Mouse (Mus musculus): ENCODE data around the gene Fxyd5. TPM values are rescaled to one million over a fixed set of nuclear protein-coding genes. Genes with fewer than 3 reads are reported as not detected.

The Fxyd5 gene
- polyA plus RNA-seq, 1 experiment from 2014 or later: 2.2 TPM

DNA sequence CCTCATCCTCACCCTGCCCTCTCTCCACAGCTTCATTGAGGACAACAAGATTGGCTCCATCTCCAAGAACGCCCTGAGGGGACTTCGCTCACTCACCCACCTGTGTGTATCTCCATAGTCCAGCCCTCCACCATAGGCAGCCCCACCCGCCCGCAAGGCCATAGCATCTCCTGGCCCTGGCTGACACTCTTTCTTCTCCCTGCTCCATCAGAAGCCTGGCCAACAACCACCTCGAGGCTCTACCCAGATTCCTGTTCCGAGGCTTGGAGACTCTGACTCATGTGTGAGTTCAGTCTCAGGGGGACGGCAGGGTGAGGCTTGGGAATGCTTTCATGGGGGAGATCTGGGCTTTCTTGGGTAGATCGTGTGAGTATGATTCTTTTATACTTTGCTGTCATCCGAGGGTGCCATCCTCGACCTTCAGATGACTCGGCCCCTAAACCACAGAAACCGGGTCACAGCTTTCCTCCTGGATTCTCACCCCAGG lies 20.8 kb upstream of the Fxyd5 start:
- no peak for TF ChIP-seq CTCF (IDR thresholded peaks at IDR 0.05)
- CTCF ChIA-PET: interaction anchor here (1.3 kb wide), 1 partner anchor 35 kb away, joined by 5 read pairs; no protein-coding TSS in a partner anchor
- ATAC-seq (no peak), DNase-seq (ENCODE audit: low read depth, low spot score) (no peak)
- in situ Hi-C loops (cut with MboI; ENCODE audit: low pct_unique_long_range_greater_than_20kb): no loop called here
- POLR2A ChIA-PET: no interaction called here
- no peaks in the 10 kb centered on the region for H3K27me3 ChIP-seq

DNA sequence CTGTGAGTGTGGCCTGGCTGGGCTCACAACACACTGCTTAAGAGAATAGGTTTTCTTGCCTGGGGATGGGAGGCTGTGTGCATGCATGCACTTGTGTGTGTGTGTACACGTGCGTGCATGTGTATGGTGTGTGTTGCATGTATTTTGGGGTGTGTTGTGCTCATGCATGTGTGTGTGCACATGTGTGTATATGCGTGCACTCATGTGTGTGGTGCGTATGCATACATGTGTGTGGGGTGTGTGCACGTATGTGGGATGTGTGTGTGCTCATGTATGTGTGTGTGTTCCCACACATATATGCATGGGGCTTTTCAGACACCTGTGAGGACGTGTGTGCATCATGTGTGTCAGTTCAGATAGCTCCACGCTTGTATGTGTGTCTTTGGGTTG lies 18.3 kb upstream of the Fxyd5 start:
- CTCF ChIA-PET: no interaction called here
- ATAC-seq (no peak), DNase-seq (ENCODE audit: low read depth, low spot score) (no peak)
- no peak for TF ChIP-seq CTCF (IDR thresholded peaks at IDR 0.05)
- no peaks in the 10 kb centered on the region for H3K27me3 ChIP-seq
- POLR2A ChIA-PET: no interaction called here
- in situ Hi-C loops (cut with MboI; ENCODE audit: low pct_unique_long_range_greater_than_20kb): no loop called here

DNA sequence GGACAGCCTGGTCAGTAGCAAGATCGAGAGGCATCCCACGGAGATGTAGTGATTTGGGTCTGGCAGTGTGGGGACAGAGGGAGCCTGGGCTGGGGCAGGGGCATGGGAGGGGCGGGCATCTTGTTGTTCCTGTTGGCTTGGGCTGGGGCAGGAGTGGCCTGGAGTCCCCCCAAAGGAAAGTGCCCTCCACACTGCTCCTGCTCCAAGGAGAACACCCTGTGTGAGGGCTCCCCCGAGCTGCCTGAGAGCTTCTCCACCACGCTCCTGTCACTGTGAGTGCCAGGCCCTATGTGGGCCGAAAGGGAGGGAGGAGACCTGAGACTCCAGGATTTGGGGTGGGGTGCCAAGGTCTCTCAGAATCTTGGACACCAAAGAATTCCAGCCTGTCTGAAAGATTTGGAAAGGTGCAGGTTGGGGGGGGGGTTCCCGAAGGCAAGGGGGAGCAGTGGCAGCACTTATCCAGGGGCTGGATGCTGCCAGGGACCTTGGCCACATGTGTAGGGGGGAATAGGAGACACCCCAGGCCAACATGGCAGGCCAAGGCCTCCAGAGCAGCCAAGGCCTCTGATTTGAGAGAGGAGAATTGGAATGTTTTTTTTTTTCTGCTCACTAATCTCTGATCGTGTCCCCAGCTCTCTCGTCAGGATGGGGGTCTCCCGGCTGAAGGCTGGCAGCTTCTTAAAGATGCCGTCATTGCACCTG lies 17.8 kb upstream of the Fxyd5 start:
- TF ChIP-seq CTCF (IDR thresholded peaks at IDR 0.05): no peak
- ATAC-seq: no peak
- CTCF ChIA-PET: no interaction called here
- no peaks in the 10 kb centered on the region for H3K27me3 ChIP-seq
- in situ Hi-C loops (cut with MboI; ENCODE audit: low pct_unique_long_range_greater_than_20kb): no loop called here
- POLR2A ChIA-PET: interaction anchor here (0.6 kb wide), 1 partner anchor 11 kb away, joined by 6 read pairs; no protein-coding TSS in a partner anchor
- DNase-seq (ENCODE audit: low read depth, low spot score): no peak

DNA sequence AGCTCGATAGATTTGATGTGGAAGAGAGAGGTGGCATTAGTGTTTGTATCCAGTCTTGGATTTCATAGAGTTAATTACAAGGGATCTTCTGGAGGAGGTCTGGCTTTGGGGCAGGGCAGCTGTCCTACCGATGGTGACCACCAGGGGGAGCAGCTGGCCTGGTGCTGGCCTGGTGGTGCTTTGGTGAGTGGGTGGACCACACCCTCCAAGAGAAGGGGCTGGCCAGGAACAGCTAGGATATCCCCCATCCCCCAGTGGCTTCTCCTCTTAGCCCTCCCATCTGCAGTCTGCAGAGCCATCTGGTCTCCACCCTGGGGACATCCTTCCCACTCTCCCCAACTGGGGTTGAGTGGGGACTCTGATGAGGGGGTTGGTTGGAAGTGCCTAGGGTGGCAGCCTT lies 16.8 kb upstream of the Fxyd5 start, which contains the start of gene Lgi4:
Gene Lgi4, plus strand, starts transcription at position 235 of the 400 bp plus-strand sequence.
- ChIA-PET POLR2A (no interaction called here), CTCF (interaction anchor here (1.1 to 2.2 kb wide), 6 partner anchors 10 to 111 kb away, joined by 3 to 9 read pairs (median 4); no protein-coding TSS in a partner anchor)
- TF ChIP-seq CTCF (IDR thresholded peaks at IDR 0.05): peak; percentile 93
- in situ Hi-C loops (cut with MboI; ENCODE audit: low pct_unique_long_range_greater_than_20kb): no loop called here
- ATAC-seq (peak; percentile 67), DNase-seq (ENCODE audit: low read depth, low spot score) (no peak)
- no peaks in the 10 kb centered on the region for H3K27me3 ChIP-seq

DNA sequence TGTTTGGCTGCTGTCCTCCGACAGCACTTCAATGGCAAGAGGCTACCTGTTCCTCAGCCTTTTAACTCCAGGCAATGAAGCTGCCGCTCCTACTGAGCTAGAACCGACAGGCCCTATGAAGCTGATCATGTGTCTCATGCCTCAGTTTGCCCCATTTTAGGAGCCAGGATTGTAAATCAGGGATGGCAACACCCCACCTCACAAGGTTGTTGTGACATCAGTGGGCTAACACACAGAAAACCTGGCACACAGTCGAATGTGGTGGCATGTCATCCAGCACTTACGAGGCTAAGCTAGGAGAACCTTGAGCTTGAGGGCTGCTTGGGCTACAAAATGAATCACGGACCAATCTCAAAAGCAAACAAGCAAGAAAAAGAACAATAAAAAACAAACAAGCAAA lies 15.9 kb upstream of the Fxyd5 start:
- ATAC-seq (no peak), DNase-seq (ENCODE audit: low read depth, low spot score) (no peak)
- in situ Hi-C loops (cut with MboI; ENCODE audit: low pct_unique_long_range_greater_than_20kb): no loop called here
- no peak for TF ChIP-seq CTCF (IDR thresholded peaks at IDR 0.05)
- CTCF ChIA-PET: interaction anchor here (0.9 to 2.2 kb wide), 7 partner anchors 11 to 112 kb away, joined by 3 to 9 read pairs (median 4); no protein-coding TSS in a partner anchor
- POLR2A ChIA-PET: no interaction called here
- no peaks in the 10 kb centered on the region for H3K27me3 ChIP-seq

DNA sequence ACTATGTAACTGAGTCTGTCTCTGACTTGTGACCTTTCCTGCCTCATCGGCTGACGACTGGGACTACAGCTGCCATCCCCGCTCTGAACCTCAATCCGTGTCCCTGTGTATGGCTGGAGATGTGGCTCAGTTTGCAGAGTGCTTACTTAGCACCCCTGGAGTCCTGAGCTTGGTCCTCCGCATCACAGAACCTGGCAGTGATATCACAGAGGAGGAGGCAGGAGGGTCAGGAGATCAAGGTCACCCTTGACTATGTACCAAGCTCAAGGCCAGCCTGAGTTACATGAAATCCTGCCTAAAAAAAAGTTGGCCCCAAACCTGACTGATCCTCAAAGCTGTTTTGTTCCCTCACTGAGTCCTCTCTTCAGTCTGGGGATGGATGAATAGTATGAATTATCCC lies 15.4 kb upstream of the Fxyd5 start:
- ChIA-PET POLR2A (no interaction called here), CTCF (interaction anchor here (0.9 to 2.2 kb wide), 4 partner anchors 11 to 41 kb away, joined by 3 to 9 read pairs (median 8); no protein-coding TSS in a partner anchor)
- no peak for TF ChIP-seq CTCF (IDR thresholded peaks at IDR 0.05)
- in situ Hi-C loops (cut with MboI; ENCODE audit: low pct_unique_long_range_greater_than_20kb): no loop called here
- H3K27me3 ChIP-seq: peaks cover 1% of the 10 kb centered on the region
- DNase-seq (ENCODE audit: low read depth, low spot score) (no peak), ATAC-seq (no peak)

DNA sequence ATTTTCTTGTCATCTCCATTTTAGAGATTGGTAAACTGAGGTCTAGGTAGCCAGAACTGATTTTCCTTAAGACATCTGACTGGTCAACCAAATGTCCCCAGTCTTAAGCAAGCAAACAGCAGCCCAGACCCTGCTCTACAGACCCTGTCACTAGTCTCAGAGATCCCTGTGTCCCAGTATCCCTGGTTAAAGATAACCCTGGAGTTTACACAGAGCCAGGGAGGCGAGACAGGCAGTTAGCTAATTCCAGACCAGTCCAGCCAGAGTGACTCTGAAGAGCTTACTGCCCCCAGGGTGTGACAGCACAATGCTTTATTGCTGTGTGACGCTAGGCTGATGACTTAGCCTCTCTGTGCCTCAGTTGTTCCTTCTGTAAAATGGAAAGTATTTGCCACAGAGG lies 14.8 kb upstream of the Fxyd5 start, which contains the start of gene Fxyd1:
Gene Fxyd1, minus strand, starts transcription at position 129 of the 400 bp plus-strand sequence.
- ChIA-PET CTCF (interaction anchor here (2.0 kb wide), 1 partner anchor 41 kb away, joined by 7 read pairs; no protein-coding TSS in a partner anchor), POLR2A (no interaction called here)
- ATAC-seq (no peak), DNase-seq (ENCODE audit: low read depth, low spot score) (no peak)
- in situ Hi-C loops (cut with MboI; ENCODE audit: low pct_unique_long_range_greater_than_20kb): no loop called here
- peaks cover 8% of the 10 kb centered on the region for H3K27me3 ChIP-seq
- no peak for TF ChIP-seq CTCF (IDR thresholded peaks at IDR 0.05)

DNA sequence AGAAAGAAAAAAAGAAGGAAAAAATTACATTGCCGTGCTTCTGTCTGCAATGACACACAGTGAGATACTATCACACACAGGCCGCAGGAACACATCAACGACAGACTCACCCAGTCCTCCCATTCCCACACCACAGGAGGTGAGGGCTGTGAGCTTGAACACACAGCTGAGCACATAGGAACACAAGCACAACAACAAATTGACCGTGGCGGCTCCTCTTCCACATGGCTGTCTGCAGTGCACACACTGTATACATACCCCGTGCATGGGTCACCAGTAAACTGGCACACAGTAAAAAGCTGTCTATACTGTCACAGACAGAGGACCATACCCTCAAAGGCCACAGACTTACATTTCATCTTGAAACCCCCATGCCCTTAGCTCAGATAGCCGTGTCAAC lies 14.2 kb upstream of the Fxyd5 start:
- DNase-seq (ENCODE audit: low read depth, low spot score): no peak
- peaks cover 13% of the 10 kb centered on the region for H3K27me3 ChIP-seq
- ATAC-seq: no peak
- ChIA-PET POLR2A (no interaction called here), CTCF (interaction anchor here (0.6 to 2.0 kb wide), 2 partner anchors 42 to 297 kb away, joined by 3 to 7 read pairs; no protein-coding TSS in a partner anchor)
- in situ Hi-C loops (cut with MboI; ENCODE audit: low pct_unique_long_range_greater_than_20kb): no loop called here
- no peak for TF ChIP-seq CTCF (IDR thresholded peaks at IDR 0.05)

DNA sequence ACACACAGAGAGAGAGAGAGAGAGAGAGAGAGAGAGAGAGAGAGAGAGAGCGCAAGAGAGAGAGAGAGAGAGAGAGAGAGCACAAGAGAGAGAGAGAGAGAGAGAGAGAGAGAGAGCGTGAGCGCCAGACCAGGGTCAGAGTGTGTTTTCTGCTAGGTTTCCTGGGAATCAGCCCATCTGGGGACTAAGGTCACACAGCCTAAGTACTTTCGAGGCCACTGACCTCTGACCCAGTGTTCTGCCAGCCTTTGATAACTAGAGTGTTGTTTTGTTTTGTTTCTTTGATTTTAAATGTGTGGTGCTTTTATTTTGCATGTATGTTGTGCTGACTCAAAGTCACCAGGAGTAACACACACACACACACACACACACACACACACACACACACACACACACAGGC lies 13.6 kb upstream of the Fxyd5 start:
- no peak for DNase-seq (ENCODE audit: low read depth, low spot score)
- ATAC-seq: no peak
- in situ Hi-C loops (cut with MboI; ENCODE audit: low pct_unique_long_range_greater_than_20kb): no loop called here
- ChIA-PET POLR2A (no interaction called here), CTCF (interaction anchor here (0.6 kb wide), 1 partner anchor 296 kb away, joined by 3 read pairs; no protein-coding TSS in a partner anchor)
- no peak for TF ChIP-seq CTCF (IDR thresholded peaks at IDR 0.05)
- H3K27me3 ChIP-seq: peaks cover 15% of the 10 kb centered on the region

DNA sequence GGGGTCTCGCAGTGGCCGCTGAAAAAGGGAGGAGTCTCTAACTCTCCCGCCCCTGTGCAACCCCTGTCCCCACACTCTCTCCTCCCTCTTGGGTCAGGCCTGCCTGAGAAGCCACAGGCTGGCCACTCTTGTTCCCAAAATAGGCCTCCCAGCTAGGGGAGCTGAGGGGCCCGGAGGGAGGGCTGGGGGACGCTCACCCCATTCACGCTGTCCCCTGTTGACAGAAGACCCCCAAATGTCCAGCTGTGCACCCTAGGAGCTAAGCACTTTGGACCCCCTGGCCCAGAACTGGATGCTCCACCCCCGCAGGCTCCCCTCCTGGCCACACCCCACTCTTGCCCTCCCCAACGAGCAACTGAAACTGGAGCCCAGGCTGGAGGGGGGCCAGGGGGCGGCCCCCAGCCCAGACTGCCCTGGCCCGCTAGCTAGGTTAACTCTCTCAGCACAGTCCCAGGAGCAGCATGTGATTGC lies 13.1 kb upstream of the Fxyd5 start:
- ATAC-seq (no peak), DNase-seq (ENCODE audit: low read depth, low spot score) (no peak)
- TF ChIP-seq CTCF (IDR thresholded peaks at IDR 0.05): no peak
- peaks cover 19% of the 10 kb centered on the region for H3K27me3 ChIP-seq
- in situ Hi-C loops (cut with MboI; ENCODE audit: low pct_unique_long_range_greater_than_20kb): no loop called here
- ChIA-PET POLR2A (no interaction called here), CTCF (no interaction called here)

DNA sequence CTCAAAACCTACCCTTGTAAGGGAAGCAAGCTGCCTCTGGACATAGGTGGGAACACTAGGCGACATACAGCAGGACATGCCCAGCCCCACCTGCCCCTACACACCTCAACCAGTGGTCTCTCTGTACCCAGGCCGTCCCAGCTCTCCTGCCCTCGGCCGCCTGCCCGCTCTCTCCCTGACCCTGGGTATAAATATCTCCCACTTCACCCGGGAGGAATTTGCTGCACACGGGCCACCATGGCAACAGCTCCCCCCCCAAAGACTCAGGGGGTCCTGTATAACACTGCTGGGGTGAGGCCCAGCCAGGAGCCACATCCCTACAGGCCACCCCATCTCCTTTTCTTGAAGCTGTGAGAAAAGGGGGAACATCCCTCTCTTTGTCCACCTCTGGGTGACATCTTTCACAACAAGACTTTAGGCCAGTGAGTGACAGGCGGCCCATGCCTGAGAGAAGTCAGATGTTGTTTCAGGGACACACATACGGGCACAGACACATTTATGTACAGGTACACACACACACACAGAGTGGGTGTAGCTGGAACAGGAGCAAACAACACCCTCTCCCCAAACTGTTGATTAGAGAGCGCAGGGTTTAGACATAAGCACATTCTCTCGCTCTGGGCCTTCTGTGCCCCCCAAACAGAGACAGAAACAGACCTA lies 12.5 kb upstream of the Fxyd5 start:
- no peak for ATAC-seq
- in situ Hi-C loops (cut with MboI; ENCODE audit: low pct_unique_long_range_greater_than_20kb): no loop called here
- H3K27me3 ChIP-seq: peaks cover 23% of the 10 kb centered on the region
- DNase-seq (ENCODE audit: low read depth, low spot score): no peak
- TF ChIP-seq CTCF (IDR thresholded peaks at IDR 0.05): no peak
- CTCF ChIA-PET: no interaction called here
- POLR2A ChIA-PET: no interaction called here

Data from Patski (cell line).